Mouse (Mus musculus) right cerebral cortex, adult 2 months (tissue): Measurements from ENCODE around the gene AC131692.1.
A peak's percentile ranks its signal among the peaks of the same experiment; 100 is the strongest.

Experiments
- DNase-seq, 2 experiments: peaks; one replicate each; pipeline ENCODE4 v3.0.0; 2021 to 2022; ENCODE audit warnings: low spot score in 2 of 2

The AC131692.1 gene

DNA sequence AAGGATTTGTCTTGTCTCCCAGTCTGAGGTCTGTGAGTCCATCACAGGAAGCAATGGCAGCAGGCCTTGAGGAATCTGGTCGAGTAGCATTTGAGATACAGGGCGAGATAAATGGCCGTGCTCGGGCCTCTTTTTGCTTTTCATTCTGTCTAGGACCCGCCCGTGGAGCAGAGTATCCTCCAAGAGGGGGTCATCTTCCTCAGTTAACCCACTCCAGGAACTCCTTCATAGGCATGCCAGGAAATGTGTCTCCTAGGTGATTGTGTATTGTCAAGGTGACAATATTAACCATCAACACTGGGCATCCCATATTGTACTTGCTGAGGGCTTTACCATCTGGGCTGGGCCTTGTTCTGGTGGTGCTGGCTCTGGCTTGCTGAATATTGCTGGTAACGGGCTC, at the start of gene AC131692.1:
AC131692.1 (plus strand) TSS at position 301 of the 400 bp plus-strand sequence.
- DNase-seq: no peak

DNA sequence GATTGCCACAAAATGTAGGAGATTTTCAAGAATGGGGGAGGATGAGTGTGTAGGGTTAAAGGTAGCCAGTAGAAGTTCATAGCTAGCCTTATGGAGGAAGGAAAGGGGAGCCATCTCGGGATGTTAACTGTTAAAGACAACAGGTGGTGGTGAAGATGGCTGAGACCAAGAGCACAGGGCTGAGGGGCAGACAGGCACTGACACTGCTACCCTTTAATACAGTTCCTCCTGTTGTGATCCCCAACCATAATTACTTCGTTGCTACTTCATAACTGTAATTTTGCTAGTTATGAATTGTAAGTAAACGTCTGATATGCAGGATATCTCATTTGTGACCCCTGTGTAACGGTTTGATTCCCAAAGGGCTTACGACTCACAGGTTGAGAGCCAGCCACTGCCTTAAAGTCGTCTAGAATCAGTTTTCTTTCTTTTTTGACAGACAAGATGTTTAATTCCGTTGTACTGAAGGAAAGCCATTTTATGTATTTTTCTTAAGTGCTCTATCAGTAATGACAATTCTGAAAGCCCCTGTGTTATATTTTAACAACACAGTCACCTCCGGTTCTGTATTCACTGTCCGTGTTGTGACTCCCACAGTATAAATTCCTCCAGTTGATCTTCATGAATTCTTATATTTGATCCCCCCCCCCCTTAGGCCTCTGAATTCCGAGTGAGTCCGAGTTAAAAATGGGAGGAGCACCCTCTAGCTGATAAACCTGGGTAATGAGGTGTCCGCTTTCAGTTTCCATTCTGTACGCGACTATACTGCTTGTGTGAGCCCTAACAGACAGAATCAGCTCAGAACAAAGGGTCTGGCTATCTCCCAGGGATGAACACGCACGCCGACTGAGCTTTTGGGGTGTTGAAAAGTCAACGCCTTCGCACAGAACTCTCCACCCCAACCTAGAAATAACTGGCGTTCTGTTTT, 48.6 kb upstream of the AC131692.1 start:
- no peak for DNase-seq

DNA sequence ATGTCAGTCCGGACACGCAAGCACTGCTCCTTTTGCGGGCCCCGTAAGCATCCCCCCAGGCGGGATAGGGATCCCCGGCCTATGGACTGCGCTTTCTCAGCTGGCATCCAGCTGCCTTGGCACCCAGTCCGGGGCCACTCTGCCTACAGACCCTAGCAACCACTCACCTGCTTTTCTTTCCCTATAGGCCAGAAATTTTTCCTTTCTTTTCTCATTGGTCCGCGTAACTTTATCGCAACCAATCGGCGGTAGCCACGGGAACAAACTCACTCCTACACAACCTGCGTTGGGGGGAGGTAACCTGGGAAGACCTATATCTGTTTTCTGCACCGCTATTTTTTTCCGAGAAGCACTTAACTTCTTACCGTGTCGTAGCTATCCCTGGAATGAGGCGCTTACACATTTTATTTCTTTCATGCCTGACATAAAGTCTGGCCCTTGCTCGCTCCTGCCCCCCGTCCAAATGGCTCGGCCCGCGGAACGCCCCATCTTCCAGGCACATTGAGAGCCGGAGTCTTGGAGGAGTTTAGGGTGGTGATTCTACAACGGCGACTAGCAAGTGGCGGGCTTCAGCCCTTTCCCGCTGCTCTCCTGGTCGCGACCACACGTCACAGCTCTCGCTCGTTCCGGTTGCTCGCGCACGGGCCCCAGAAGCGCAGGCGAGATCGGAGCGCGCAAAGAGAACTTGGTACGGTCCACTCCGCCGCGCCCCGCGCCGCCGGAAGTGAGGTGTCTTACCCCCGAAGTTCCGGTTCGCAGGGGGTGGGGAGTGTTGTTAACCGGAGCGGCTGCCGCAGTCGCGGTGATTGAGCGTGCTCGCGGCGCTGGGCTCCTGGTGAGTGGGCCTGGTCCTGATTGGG, 47.7 kb upstream of the AC131692.1 start, which contains the start of gene Syvn1:
Syvn1 (plus strand) TSS at position 283 of the 860 bp plus-strand sequence.
- DNase-seq: peak; percentile 93 to 94

DNA sequence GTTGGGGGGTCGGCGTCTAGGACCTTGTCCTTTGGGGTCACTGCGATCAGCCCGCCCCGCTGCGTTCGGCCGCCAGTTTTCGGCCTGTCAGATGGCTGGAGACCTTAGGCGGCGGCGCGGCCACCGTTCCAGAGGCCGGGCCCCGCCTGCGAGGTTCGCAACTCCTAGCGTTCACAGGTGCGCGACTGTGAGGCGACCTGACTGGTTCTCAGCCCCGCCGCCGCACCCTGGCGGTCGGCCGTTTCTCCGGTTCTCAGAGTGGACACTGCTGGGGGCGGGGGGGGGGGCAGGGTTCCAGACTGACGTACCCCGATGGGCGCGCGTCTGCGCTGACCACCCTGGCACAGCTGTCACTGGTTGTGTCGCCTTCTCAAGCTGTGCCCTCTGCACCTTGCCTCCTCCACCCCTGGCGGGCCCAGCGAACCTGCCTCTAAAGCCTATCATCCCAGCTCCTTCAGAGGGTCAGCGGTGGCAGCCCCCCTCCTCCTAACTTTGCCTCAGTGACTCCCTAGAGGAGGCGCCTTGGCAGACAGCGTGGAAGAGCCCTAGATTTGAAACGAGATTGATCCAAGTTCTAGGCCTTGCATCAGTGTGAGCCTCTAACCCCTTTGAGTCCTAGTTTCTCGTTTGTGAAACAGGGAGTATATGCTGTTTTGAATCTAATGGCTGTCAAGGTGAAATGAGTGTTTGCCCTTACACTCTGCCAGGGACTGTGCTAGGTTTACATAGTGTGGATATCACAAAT, 46.9 kb upstream of the AC131692.1 start:
- no peak for DNase-seq

DNA sequence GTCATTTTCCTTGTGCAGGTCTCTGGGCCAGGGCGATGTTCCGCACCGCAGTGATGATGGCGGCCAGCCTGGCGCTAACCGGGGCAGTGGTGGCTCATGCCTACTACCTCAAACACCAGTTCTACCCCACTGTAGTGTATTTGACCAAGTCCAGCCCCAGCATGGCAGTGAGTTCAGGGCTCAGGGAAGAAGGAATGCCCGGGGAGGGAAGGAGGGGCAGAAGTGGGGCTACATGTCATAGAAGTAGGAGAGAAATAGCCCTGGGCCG, 46.4 kb upstream of the AC131692.1 start:
- DNase-seq: no peak

DNA sequence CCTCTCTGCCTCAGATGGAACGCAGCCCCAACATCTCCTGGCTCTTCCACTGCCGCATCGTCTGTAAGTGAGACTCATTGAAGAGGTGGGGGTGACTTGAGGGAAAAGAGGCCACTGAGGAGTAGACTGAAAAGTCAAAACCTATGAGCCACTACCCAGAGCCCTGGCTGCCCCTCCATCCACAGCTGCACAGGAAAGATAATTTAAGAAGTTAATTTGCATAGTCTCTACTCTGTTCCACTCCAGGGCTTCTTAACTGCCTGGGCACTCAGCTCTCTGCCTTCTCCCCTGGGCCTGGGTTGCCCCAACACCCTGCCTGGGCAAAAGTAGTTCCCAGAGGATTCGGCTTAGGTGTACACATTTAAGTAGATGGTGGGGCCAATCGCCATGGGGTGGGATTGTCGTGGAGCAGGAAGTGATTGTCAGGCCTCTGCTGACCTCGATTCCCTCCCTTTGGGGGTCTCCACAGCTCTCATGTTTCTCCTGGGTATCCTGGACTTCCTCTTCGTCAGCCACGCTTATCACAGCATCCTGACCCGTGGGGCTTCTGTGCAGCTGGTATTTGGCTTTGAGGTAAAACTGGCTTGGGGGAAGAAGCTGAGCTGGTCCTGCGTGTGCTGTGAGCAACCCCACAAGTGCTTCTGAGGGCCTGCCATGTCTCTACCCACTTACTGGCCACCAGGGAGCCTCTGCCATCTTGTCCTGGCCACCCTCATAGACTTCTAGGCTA, 45.4 kb upstream of the AC131692.1 start:
- DNase-seq: no peak

DNA sequence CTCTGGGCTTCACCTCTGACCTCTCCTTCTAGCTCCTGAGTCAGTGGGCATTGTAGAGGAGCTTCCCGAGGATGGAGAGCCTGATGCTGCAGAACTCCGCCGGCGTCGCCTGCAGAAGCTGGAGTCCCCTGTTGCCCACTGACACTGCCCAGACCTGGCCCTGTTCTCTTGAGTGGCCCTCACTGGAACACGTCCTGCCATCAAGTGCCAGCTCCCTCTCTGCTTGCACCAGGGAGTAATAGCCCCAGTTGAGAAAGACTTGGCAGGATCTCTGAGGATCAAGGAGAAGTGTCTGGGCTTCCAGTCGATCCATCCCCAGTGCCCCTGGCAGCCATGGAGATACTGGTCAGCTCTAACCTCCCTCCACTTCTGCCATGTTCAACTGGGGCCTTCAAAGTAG, 41.7 kb upstream of the AC131692.1 start:
- no peak for DNase-seq

DNA sequence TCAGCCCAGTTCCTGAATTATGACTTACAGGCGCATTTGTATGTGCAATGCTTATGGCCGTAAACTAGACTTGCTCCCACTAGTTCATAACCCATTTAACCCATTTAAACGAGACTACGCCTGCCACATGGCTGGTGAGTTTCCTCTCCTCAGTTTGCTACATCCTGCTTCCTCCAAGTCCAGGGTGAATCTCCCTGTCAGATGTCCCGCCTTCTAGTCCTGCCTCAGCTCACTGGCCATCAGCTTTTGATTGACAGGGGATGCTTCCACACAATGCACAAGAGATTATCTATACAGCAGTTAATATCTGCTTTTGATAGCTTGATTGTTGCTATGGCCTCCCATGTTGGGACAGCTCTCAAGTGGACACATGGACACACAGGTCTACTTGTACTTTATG, 39.9 kb upstream of the AC131692.1 start:
- no peak for DNase-seq

DNA sequence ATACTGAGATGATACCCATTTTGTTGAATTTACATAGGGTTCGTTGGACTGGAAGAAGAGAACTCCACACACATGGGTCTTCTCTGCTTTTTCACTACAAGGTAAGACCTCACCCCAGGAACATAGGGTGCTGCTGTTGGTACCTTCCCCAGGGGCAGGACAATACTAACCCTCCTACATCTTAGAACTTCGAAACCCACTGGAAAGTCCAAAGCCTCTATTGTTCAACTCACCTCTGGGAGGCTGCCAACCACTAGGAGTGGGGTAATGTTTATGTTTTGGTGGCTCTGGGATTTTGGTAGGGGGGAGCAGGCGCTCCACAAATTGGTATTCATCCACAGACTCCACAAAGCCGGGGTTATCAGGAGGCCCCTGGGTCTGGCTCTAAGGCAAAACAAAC, 37.5 kb upstream of the AC131692.1 start:
- no peak for DNase-seq

DNA sequence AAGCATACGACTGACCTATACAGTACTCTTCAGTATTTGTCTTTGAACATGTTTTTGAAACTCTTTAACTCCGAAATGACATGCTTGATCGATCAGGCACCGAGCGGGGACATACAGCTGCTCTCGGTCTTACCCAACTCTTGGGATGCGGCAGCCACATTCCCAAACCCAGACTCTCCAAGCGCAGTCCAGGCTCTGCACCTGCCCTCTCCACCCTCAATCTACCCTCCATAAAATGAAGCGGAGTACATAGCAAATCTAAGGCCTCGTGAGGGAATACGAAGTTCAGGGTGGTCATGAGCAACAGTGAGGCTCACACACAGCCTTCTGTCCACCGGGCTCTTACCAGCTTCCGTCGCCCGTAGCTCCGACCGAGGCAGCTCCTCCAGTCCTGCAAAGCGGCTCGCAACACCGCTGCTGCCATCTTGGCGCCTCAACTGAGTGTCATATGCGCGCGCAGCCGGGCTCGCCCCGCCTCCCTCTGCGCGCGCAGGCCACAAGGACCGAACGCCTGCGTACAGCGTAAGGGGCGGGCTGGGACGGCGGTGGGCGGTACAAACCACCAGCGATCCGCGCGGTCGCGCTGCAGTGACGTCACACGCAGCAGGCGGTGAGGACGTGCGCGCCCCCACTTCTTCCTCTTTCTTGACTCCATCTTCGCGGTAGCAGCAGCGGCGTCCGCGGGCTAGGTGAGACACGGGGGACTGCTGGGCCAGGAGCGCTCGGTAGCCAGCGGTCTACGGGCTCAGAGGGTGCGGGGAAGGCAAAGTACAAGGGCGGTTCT, 36.7 kb upstream of the AC131692.1 start, which contains the start of the genes Mrpl49 and Fau:
Mrpl49 (minus strand) TSS at position 473 of the 784 bp plus-strand sequence.
Fau (plus strand) TSS at position 532 of the 784 bp plus-strand sequence.
- DNase-seq: peak; percentile 99 to 100

DNA sequence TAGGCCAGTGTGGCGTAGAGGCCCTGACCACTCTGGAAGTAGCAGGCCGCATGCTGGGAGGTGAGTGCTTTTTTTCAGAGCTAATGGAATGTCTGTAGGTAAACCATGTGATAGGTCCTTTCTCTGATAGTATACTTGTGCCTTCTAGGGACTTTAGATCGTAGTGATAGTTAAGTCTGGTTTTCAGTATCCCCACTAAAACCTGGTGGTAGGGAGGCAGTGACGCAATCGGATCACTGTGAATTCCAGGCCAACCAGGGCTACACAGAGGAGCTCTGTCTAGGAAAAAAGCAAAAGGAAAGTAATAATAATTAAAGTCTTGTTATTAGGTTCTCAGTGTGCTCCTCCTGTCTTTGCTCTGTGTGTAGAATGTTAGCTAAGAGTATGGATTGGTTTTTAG, 35.7 kb upstream of the AC131692.1 start:
- DNase-seq: no peak

DNA sequence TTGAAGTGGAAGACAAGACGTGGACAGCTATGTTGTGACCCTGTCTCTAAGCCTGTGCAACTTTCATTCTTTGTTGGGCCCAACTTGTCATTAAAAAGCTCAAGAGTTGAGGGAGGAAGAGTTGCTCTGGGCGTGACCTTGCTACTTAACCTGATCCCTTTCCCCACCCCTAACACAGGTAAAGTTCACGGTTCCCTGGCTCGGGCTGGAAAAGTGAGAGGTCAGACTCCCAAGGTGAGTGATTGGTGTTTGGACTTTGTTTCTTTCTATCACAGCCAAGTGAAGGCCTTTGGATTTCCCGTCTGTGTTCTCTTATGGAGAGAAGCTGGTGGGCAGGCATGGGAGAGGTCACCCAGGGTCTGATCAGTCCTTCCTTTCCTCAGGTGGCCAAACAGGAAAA, 35.3 kb upstream of the AC131692.1 start:
- DNase-seq: no peak

DNA sequence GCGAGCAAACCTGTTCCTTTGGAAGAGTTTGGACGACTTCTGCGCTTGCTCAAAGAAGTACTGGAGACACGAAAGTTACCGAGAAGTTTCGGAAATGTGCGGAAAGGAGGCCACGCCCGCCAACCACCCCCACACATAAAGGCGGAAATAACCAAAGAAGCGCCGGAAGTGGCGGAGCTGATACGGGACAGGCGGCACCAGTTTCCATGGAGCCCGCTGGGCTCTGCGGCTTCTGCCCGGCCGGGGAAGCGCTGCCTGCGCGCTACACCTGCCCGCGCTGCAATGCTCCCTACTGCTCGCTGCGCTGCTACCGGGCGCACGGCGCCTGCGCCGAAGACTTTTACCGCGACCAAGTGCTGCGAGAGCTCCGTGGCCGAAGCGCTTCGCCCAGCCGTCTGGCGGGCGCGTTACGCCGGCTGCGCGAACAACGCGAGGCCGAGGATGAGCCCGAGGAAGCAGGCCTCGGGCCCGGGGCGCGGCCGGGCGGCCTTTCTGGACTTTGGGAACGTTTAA, 33.1 kb upstream of the AC131692.1 start, which contains the start of gene Znhit2:
Znhit2 (plus strand) TSS at position 172 of the 513 bp plus-strand sequence.
- peak; percentile 95 to 96 for DNase-seq

DNA sequence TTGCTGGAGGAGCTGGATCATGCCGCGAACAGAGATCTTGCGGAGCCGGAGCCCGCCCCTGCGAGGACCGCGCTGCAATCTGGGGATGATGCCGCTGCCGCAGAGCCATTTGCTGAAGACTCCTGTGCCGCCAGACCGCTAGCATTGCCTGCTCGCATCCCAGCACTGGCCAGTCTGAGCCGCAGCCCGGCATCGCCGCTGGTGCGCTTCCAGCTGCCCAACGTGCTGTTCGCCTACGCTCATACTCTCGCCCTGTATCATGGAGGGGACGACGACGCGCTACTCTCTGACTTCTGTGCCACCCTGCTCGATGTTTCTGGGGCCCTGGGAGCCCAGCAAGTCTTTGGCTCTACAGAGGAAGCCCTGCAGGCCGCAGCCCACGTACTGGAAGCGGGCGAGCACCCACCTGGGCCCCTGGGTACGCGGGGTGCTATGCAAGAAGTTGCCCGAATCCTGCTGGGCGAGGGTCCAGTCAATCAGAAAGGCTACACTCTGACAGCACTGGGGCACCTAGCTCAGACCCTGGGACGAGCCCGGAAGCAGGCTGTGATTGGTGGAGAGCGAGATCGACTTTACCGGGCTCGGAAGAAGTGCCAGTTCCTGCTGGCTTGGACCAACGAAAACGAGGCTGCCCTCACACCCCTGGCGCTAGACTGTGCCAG, 32.4 kb upstream of the AC131692.1 start:
- DNase-seq: peak; percentile 35 to 42

DNA sequence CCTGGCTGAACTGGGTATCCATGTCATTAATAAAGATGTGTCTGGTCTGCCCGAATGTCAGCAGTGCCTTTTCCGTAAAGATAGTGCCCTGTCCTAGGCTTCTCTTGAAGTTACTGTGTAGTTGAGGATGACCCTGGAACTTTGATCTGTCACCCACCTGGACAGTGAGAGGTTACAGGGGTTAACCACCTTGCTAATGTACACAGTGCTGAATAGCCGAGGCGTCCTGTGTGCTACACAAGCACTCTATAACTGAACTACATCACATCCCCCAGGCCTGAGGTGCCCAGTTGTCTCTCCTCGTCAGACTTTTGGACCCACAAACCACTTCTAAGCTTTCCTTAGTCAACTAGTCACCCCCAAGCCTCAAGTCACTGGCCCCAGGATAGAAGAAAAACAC, 31.8 kb upstream of the AC131692.1 start:
- no peak for DNase-seq

DNA sequence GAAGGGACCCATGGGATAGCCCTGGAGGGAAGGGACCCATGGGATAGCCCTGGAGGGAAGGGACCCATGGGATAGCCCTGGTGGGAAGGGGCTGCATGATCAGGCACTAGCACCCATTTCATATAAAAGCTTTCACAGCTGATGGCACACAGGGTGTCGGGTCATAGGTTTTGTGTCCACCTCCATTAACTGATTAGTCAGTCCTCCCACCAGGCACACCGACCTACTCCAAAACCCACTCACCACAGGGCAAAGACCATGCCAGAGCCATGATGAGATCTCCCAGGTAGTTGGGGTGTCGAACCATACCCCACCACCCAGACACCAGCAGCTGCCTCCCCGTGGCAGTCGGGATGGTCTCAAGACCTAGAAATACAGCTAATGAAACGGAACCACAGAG, 31.1 kb upstream of the AC131692.1 start:
- no peak for DNase-seq

DNA sequence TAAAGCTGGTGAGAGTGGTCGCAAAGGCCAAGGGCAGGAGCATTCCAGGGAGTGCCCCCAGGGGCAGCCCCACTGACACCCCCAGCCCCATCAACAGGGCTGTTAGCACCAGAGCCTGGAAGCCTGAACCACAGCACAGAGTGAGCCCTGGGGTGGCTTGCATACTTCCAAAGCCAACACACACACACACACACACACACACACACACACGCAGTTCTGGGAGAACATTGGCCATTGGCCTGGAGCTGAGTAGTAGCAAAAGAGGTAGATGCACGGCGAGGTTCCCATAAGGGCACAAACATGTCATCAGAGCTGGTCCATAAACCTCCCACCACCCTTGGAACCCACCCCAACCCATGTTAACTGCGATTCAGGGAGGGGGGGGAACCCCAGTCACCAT, 27.6 kb upstream of the AC131692.1 start:
- peak in 1 of 2 experiments; percentile 20 for DNase-seq

DNA sequence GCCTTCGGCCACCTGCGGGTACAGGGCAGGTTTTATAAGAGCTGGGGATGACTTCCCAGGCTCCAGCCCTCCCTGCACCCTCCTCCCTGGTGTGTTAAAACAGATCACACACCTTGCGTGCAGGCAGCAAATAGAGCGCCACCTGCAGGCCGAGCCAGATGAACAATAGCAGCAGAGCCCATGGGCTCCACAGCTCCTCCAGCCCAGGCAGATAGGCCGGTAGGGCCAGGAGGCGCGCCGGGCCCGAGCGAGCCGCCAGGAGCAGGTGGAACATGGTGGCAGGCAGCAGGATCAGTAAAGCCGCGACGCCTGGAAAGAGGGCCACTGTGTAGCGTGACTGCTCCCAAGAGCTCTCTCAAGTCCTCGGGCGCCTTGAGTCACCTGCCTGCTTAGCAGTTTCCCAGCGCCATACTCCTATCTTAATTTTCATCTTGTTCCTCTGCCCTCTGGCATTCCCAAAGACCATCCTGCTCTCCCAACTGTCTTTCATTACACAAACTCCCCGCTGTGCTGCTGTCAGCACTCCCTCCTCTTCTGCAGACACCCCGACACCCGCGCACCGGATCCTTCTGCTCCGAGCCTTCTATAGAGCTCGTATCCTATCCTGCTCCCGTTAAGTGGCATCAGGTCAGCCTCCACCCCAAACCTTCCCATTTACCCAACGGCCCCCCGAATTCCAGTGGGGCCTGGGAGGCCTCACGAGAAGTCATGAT, 27.1 kb upstream of the AC131692.1 start:
- peak; percentile 83 to 89 for DNase-seq
